Mouse (Mus musculus): Measurements from ENCODE around the gene Rhof. TPM values are rescaled to one million over a fixed set of nuclear protein-coding genes. Genes with fewer than 3 reads are reported as not detected.

Gene Rhof
- polyA plus RNA-seq, 2 experiments = 1.8 to 2.5 TPM

DNA sequence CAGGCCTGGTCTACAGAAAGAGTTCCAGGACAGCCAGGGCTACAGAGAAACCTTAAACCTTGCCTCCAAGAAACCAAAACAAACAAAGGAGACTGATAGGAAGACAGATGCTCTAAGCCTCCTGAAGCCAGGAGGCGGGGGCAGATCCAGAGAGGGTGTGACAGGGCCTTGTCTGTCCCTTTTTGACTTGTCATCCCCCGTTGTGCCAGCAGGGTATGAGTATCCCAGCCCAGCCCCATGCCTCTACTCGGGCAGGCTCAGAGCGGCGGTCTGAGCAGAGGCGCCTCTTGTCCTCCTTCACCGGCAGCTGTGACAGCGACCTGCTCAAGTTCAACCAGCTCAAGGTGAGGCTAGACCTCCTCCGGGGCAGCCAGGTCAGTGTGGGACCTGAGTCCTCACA is 30.4 kb upstream of the Rhof start:
- DNase-seq (ENCODE audit: low read depth in 3 of 3, low spot score in 3 of 3) (no peak), ATAC-seq (ENCODE audit: insufficient read depth) (0 out of 2 replicates have a peak, but pooled peaks have one; percentile 13)
- H3K4me2 ChIP-seq (ENCODE audit: low read depth) = no peak overlapping the region
- no peaks in the 10 kb centered on the region for H3K9me3 ChIP-seq (ENCODE audit: control insufficient read depth, low read length)
- 81% methylated on average over 9 of the region's 9 CpGs for WGBS (ENCODE audit: insufficient replicate concordance)
- peaks cover 83% of the 10 kb centered on the region for H3K36me3 ChIP-seq (replicated peaks; ENCODE audit: control insufficient read depth, insufficient read depth, low read depth)
- no peak overlapping the region for H3K4me3 ChIP-seq (ENCODE audit: insufficient read depth in 1 of 2, low read depth in 2 of 2, low read length in 2 of 2)
- H3K9ac ChIP-seq (replicated peaks) = no peak overlapping the region
- no peaks in the 10 kb centered on the region for H3K27me3 ChIP-seq (ENCODE audit: control insufficient read depth, insufficient read depth, low read length)
- TF ChIP-seq EP300 (IDR thresholded peaks at IDR 0.05; ENCODE audit: low read depth) = no peak
- peak; percentile 39 for TF ChIP-seq CTCF (IDR thresholded peaks at IDR 0.05; ENCODE audit: low read depth)
- H3K27ac ChIP-seq = no peak overlapping the region
- no peaks in the 10 kb centered on the region for H3K4me1 ChIP-seq (replicated peaks; ENCODE audit: control insufficient read depth in 2 of 2, insufficient read depth in 2 of 2, low read length in 1 of 2)

DNA sequence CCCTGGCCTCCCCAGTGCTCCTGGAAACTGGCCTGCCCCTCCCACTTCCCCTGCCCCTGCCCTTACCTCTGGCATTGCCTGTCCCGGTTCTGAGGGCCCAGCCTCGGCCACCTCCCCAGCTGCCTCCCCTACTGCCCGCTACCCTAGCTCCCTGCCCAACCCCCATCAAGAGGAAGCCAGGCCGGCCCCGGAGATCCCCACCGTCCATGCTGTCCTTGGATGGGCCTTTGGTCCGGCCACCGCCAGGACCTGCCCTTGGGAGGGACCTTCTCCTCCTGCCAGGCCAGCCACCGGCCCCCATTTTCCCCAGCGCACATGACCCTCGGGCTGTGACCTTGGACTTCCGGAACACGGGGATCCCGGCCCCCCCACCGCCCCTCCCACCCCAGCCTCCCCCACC is 27.8 kb upstream of the Rhof start:
- H3K27ac ChIP-seq = no peak overlapping the region
- H3K4me3 ChIP-seq (ENCODE audit: insufficient read depth in 1 of 2, low read depth in 2 of 2, low read length in 2 of 2) = no peak overlapping the region
- H3K4me2 ChIP-seq (ENCODE audit: low read depth) = no peak overlapping the region
- H3K4me1 ChIP-seq (replicated peaks; ENCODE audit: control insufficient read depth in 2 of 2, insufficient read depth in 2 of 2, low read length in 1 of 2) = no peaks in the 10 kb centered on the region
- peaks cover 78% of the 10 kb centered on the region for H3K36me3 ChIP-seq (replicated peaks; ENCODE audit: control insufficient read depth, insufficient read depth, low read depth)
- ATAC-seq (ENCODE audit: insufficient read depth) (no peak), DNase-seq (ENCODE audit: low read depth in 3 of 3, low spot score in 3 of 3) (no peak)
- no peak for TF ChIP-seq EP300 (IDR thresholded peaks at IDR 0.05; ENCODE audit: low read depth)
- TF ChIP-seq CTCF (IDR thresholded peaks at IDR 0.05; ENCODE audit: low read depth) = no peak
- no peaks in the 10 kb centered on the region for H3K27me3 ChIP-seq (ENCODE audit: control insufficient read depth, insufficient read depth, low read length)
- no peak overlapping the region for H3K9ac ChIP-seq (replicated peaks)
- 84% methylated on average over 15 of the region's 15 CpGs for WGBS (ENCODE audit: insufficient replicate concordance)
- no peaks in the 10 kb centered on the region for H3K9me3 ChIP-seq (ENCODE audit: control insufficient read depth, low read length)

DNA sequence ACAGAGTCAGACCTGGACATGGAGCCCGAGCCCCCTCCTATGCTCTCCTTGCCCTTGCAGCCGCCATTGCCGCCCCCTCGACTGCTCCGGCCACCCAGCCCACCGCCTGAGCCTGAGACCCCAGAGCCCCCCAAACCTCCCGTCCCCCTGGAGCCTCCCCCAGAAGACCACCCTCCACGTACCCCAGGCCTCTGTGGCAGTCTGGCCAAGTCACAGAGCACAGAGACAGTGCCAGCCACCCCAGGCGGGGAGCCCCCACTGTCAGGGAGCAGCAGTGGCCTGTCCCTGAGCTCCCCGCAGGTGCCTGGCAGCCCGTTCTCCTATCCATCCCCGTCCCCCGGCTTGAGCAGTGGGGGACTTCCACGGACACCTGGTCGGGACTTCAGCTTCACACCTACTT is 27.4 kb upstream of the Rhof start:
- WGBS (ENCODE audit: insufficient replicate concordance) = 93% methylated on average over 15 of the region's 15 CpGs
- Histone ChIP-seq H3K4me2 (ENCODE audit: low read depth) (no peak overlapping the region), H3K27ac (no peak overlapping the region), H3K4me3 (ENCODE audit: insufficient read depth in 1 of 2, low read depth in 2 of 2, low read length in 2 of 2) (no peak overlapping the region), H3K9ac (replicated peaks) (no peak overlapping the region), H3K4me1 (replicated peaks; ENCODE audit: control insufficient read depth in 2 of 2, insufficient read depth in 2 of 2, low read length in 1 of 2) (no peaks in the 10 kb centered on the region), H3K36me3 (replicated peaks; ENCODE audit: control insufficient read depth, insufficient read depth, low read depth) (peaks cover 79% of the 10 kb centered on the region), H3K9me3 (ENCODE audit: control insufficient read depth, low read length) (no peaks in the 10 kb centered on the region), H3K27me3 (ENCODE audit: control insufficient read depth, insufficient read depth, low read length) (no peaks in the 10 kb centered on the region)
- ATAC-seq (ENCODE audit: insufficient read depth) (no peak), DNase-seq (ENCODE audit: low read depth in 3 of 3, low spot score in 3 of 3) (no peak)
- TF ChIP-seq EP300 (IDR thresholded peaks at IDR 0.05; ENCODE audit: low read depth) (no peak), CTCF (IDR thresholded peaks at IDR 0.05; ENCODE audit: low read depth) (no peak)

DNA sequence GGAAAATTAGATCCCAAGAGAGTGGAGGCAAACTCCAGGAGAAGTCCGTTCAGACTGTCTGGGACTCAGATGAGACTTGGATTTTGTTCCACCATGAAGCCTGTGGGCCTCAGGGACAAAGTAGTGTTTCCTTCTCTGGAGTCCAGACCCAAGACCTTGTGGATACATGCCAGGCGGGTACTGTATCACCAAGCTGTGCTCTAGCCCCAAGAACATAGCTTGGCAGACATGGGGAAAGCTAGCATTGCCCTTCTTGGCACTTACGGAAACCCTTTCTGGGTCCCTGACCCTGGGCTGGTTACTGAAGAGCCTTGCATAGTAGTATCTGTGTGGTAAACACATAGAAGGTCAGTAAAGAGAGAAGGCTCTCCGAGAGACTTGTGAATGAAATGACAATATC is 27.0 kb upstream of the Rhof start:
- Histone ChIP-seq H3K27ac (no peak overlapping the region), H3K4me2 (ENCODE audit: low read depth) (no peak overlapping the region), H3K4me1 (replicated peaks; ENCODE audit: control insufficient read depth in 2 of 2, insufficient read depth in 2 of 2, low read length in 1 of 2) (no peaks in the 10 kb centered on the region), H3K36me3 (replicated peaks; ENCODE audit: control insufficient read depth, insufficient read depth, low read depth) (peaks cover 80% of the 10 kb centered on the region), H3K4me3 (ENCODE audit: insufficient read depth in 1 of 2, low read depth in 2 of 2, low read length in 2 of 2) (no peak overlapping the region), H3K27me3 (ENCODE audit: control insufficient read depth, insufficient read depth, low read length) (no peaks in the 10 kb centered on the region), H3K9me3 (ENCODE audit: control insufficient read depth, low read length) (no peaks in the 10 kb centered on the region), H3K9ac (replicated peaks) (no peak overlapping the region)
- 88% methylated on average over 4 of the region's 4 CpGs for WGBS (ENCODE audit: insufficient replicate concordance)
- no peak for DNase-seq (ENCODE audit: low read depth in 3 of 3, low spot score in 3 of 3)
- TF ChIP-seq EP300 (IDR thresholded peaks at IDR 0.05; ENCODE audit: low read depth) (no peak), CTCF (IDR thresholded peaks at IDR 0.05; ENCODE audit: low read depth) (no peak)
- no peak for ATAC-seq (ENCODE audit: insufficient read depth)

DNA sequence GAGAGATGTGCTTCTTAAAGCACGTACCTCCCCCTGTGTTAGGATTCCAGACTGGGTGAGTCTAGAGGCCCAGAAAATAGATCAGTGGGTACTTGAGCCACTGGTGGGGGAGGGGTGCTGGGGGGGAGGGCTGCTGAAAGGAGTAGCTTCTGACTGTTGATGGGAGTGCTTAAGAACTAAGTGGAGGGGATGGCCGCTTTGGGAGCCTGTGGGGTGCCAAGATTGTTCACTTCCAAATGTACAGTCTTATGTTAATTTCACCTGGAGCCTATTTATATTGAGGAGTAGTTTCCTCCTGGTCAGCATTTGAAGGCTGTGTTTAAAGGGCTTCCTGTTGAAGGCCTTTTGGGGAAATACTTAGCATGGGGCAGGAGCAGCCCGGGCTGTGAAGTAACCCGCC is 25.5 kb upstream of the Rhof start:
- no peak overlapping the region for H3K4me2 ChIP-seq (ENCODE audit: low read depth)
- no peak for TF ChIP-seq CTCF (IDR thresholded peaks at IDR 0.05; ENCODE audit: low read depth)
- TF ChIP-seq EP300 (IDR thresholded peaks at IDR 0.05; ENCODE audit: low read depth) = no peak
- no peak for ATAC-seq (ENCODE audit: insufficient read depth)
- WGBS (ENCODE audit: insufficient replicate concordance) = 80% methylated on average over 4 of the region's 4 CpGs
- no peaks in the 10 kb centered on the region for H3K27me3 ChIP-seq (ENCODE audit: control insufficient read depth, insufficient read depth, low read length)
- peaks cover 78% of the 10 kb centered on the region for H3K36me3 ChIP-seq (replicated peaks; ENCODE audit: control insufficient read depth, insufficient read depth, low read depth)
- no peak overlapping the region for H3K27ac ChIP-seq
- no peak for DNase-seq (ENCODE audit: low read depth in 3 of 3, low spot score in 3 of 3)
- no peaks in the 10 kb centered on the region for H3K9me3 ChIP-seq (ENCODE audit: control insufficient read depth, low read length)
- no peaks in the 10 kb centered on the region for H3K4me1 ChIP-seq (replicated peaks; ENCODE audit: control insufficient read depth in 2 of 2, insufficient read depth in 2 of 2, low read length in 1 of 2)
- H3K9ac ChIP-seq (replicated peaks) = no peak overlapping the region
- H3K4me3 ChIP-seq (ENCODE audit: insufficient read depth in 1 of 2, low read depth in 2 of 2, low read length in 2 of 2) = no peak overlapping the region
